Mouse (Mus musculus) cerebellum, adult 18-20 months (tissue): ENCODE data around the gene Cercam.
A peak's percentile ranks its signal among the peaks of the same experiment; 100 is the strongest.
"Not testable (repeated sequence)": the region's sequence is repeated elsewhere in the genome, so short reads cannot be mapped to it uniquely, and the experiment has no call there.

Source experiments
- DNase-seq, 2 experiments: peaks; one replicate each; pipeline ENCODE4 v3.0.0; 2021

Gene Cercam

DNA sequence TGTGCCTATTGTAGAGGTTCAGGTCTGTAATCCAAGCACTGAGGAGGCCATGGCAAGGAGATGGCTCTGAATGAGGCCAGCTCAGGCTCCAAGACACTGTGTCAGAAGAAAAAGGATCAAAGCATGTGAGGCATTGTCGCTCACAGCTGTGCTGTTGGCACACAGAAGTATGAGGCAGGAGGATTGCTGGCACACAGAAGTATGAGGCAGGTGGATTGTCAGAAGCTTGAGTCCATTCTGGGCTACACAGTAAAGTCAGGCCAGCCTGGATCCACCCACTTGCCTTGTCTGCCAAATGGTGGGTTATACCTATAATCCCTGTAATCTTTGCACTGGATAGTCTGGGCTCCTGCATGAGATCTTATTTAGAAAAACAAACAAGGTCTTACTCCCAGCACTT, 29.1 kb downstream of the Cercam start:
- DNase-seq: no peak

DNA sequence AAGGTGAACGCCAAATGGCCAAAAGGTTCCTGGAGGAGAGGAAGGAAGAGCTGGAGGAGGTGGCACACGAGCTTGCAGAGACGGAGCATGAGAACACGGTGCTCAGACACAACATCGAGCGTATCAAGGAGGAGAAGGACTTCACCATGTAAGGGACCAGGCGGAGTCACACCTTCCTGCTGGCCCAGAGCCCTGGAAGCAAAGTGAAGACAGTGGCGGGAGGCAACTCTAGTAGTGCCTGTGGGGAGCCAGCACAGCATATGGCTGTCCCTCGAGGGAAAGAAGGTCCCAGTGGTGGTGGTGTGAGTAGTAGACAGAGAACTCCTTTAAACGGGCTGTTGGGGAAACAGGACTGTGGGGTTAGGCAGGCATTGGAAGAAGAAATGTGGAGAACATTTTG, 33.2 kb downstream of the Cercam start:
- DNase-seq: peak in 1 of 2 experiments; percentile 53

DNA sequence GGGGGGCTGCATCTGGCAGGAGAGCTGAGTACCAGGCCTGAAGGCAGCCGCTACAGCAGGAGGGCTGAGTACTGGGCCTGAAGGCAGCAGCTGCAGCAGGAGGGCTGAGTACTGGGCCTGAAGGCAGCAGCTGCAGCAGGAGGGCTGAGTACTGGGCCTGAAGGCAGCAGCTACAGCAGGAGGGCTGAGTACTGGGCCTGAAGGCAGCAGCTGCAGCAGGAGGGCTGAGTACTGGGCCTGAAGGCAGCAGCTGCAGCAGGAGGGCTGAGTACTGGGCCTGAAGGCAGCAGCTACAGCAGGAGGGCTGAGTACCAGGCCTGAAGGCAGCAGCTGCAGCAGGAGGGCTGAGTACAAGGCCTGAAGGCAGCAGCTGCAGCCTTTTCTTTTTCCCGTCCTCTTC, 39.2 kb downstream of the Cercam start:
- DNase-seq: not testable (repeated sequence)

DNA sequence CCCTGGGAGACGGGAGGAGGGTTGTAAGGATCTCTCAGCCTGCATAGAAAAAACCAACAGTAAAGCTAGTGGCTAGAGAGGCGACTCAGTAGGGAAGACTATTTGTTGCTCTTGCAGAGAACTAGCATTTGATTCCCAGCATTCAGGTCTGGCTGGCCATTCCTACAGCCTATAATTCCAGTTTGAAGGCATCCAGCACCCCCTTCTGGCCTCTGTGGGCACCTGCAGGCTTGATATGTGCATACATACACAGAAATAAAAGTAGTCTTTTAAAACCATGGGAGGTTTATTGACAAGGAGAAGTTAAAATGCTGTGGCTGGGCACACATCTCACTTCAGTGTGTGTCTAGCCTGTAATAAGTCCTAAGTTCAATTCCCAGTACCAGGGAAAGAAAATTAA, 41.1 kb downstream of the Cercam start:
- DNase-seq: no peak

DNA sequence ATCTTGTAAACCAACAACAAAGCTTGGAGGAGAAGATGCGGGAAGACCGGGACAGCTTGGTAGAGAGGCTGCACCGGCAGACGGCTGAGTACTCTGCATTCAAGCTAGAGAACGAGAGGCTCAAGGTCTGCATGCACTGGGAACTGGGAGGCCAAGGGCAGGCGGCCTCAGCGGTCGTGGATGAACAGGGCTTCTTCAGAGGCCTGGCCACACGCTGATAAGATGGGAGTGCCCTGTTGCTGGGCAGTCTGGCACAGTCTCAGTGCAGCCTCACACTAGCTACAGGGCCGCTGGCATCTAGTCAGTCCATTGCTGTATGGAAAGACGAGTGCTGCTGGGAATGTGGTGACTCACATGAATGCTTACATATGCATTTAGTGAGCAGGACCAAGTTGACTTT, 48.7 kb downstream of the Cercam start:
- DNase-seq: no peak

GRCm38 (mm10) chr2:29922011-29922410, 53.0 kb downstream of the Cercam start:
- peak; percentile 48 to 51 for DNase-seq

DNA sequence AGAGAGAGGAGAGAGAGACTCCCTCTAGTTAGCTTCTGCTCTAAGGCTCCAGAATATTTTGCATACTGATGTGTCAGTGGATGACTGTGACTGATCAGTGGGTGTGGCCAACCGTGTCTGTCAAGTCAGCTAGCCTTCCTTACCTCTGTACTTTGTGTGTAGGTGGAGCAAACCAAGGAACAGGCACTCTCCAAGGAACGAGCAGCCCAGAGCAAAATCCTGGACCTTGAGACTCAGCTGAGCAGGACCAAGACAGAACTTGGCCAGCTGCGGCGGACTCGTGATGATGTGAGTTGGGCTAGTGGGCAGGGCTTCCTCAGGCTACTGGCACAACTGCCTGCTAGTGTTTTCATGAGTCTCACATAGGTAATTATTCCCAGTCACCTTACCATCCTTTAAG, 57.6 kb downstream of the Cercam start:
- no peak for DNase-seq

DNA sequence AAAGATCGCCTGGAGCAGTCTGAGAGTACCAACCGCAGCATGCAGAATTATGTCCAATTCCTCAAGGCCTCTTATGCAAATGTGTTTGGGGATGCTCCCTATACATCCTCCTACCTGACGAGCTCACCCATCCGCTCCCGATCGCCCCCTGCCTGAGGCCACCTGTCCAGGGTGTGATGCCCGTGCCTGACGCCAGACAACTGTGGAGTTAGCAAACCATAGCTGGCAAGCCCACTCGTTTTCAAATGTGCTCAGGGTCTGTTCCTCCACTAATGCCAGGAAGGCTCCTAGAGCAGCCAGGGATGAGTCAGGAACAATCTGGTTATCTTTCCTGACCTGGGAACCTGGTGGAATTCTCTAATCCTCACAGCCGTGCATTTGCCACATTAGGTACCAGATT, 61.5 kb downstream of the Cercam start:
- peak; percentile 94 to 97 for DNase-seq

- DNase-seq: peak; percentile 25 to 43
Measured at GRCm38 (mm10) chr2:29931194-29931593, 62.2 kb downstream of the Cercam start.
